Mouse (Mus musculus) regulatory T cell (primary cell): ENCODE data around the gene Kbtbd12.

Experiments
- in situ Hi-C: fragments of 300-600 bp; cut with MboI, MseI; formaldehyde crosslinking; loops from one replicate; pipeline ENCODE4 v1.15.1; 2025; ENCODE audit warnings: high pct_unique_total_duplicates

The Kbtbd12 gene

DNA sequence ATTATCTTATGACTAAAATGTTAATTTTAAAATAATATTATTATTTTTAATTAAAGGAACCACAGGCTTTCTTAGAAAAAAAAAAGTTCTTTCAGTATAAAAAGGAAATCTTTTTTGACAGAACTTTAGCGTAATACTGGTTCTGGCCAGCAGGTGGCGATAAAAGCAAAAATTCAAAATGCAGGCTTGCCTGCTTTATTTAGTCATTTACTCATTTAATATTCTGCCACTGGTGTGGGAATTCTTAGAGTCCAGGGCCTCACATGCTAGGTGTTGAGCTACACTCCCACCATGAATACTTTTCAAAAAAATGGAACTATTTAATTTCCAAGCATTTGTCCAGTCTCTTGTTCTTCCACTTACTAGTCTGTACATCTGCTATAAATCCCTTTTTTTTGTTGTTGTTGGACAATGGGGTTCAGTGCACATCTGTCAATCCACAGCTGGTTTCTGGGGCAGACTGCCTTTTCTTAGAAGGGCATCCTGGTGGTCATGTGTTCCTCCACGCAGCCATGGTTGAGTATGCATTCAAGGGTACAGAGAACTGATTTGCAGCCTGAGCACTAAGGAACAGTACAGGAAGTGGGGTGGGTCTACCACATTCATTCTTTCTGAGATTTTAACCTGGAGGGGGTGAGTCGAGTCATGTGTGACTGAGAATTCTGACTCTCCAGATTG, 88.5 kb downstream of the Kbtbd12 start:
- in situ Hi-C loops = no loop called here

GRCm38 (mm10) chr6:88548405-88549049, 89.2 kb downstream of the Kbtbd12 start:
- in situ Hi-C loops = no loop called here

GRCm38 (mm10) chr6:88545397-88545790, 92.4 kb downstream of the Kbtbd12 start:
- in situ Hi-C loops = no loop called here

- in situ Hi-C loops = no loop called here
Measured at GRCm38 (mm10) chr6:88544644-88545396, 92.9 kb downstream of the Kbtbd12 start.

GRCm38 (mm10) chr6:88544241-88544640, 93.5 kb downstream of the Kbtbd12 start:
- in situ Hi-C loops = no loop called here

- in situ Hi-C loops = no loop called here
Measured at GRCm38 (mm10) chr6:88540093-88540755, 97.5 kb downstream of the Kbtbd12 start.

DNA sequence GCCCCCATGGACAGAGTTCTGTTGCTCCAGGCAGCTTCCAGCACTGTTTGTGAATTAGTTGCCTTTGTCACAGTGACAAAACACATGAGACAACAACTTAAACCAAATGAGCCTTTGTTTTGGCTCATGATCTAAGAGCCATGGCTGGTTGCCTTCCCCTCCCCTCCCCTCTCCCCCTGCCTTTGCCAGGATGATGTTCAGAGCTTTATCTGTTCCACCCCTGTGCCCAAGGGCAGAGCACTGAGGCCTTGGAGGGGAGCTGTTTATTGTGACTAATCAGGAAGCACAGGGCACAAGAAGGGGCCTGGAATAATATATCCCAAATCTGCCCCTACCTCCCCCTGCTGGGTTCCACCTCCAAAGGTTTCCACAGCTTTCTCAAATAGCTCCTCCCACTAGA, 107.4 kb downstream of the Kbtbd12 start:
- in situ Hi-C loops = loop anchor here (5.0 kb wide), 1 partner anchor 72 kb away; no protein-coding TSS in a partner anchor

DNA sequence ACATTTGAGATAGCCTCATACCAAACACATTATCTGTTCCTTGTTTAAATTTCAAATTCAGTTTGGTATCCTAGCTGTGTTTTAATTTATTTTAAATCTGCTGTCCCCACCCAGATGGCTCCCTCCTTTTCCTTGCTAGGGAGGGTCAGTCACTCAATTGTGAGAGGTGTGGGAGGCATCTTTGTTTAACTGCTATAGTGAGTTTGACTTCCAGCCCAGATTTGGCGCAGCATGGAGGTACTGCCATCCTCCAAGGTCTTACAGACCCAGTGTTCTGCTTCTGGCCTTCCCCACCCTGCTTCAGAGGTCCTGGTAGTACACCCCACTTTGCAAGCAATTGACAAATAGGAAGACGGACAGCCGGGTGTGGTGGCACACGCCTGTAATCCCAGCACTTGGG, 113.7 kb downstream of the Kbtbd12 start:
- in situ Hi-C loops = no loop called here

DNA sequence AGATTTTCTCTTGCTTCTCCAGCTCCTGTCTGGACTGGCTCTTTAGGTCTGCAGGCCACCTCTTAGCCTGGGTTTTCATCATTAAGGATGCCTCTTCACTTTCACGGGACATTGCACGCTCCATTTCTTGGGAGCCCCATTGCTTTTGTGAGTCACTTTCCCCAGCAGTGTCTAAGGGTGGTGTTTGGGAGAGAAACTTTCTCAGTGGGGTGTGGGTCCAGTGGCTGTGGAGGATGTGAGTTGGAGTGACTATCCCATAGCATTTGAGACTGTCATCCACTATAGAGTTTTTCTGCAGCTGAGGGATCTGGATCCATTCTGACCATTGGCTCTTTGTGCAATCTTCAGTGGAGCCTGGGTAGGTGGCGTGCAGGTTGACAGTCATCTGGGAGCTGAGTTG, 114.3 kb downstream of the Kbtbd12 start:
- in situ Hi-C loops = no loop called here

DNA sequence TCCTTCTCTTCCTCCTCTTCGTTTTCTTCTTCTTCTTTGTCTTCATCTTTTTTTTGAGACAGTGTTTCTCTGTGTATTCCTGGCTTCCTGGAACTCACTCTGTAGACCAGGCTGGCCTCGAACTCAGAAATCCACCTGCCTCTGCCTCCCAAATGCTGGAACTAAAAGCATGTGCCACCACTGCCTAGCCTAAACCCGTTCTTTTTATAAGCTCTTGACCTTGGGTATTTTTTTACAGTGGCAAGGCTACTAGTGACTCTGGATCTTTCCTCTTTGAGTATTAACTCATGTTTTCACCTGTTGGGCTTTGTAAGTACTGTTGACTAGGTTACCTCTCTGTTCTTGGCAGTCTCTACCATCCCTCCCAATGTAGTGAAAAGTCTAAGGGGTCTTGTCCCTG, 114.7 kb downstream of the Kbtbd12 start:
- in situ Hi-C loops = no loop called here

DNA sequence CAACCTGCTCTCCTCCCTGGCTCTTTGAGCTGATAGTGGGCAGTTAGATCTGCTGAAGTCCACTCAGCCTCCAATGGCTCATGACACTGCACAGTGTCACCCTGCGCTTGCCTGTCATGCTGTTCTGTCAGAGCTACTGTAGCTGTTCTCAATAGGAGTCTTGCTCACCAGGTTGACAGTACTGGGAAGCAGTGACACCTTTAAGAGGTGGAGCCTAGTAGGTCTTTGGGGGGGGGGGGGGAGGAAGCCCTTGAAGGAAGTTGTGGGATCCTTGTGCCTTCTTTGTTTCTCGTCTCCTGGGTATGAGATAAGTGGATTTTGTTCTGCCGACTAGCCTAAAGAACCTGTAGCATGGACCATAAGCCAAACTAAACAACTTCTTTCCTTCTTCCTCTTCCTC, 115.1 kb downstream of the Kbtbd12 start:
- in situ Hi-C loops = no loop called here

- in situ Hi-C loops = no loop called here
Measured at GRCm38 (mm10) chr6:88521821-88522220, 115.9 kb downstream of the Kbtbd12 start.

- in situ Hi-C loops = no loop called here
Measured at GRCm38 (mm10) chr6:88518404-88519263, 119.1 kb downstream of the Kbtbd12 start, which contains the start of gene Sec61a1. Sec61a1 (minus strand) TSS chr6:88518905.

DNA sequence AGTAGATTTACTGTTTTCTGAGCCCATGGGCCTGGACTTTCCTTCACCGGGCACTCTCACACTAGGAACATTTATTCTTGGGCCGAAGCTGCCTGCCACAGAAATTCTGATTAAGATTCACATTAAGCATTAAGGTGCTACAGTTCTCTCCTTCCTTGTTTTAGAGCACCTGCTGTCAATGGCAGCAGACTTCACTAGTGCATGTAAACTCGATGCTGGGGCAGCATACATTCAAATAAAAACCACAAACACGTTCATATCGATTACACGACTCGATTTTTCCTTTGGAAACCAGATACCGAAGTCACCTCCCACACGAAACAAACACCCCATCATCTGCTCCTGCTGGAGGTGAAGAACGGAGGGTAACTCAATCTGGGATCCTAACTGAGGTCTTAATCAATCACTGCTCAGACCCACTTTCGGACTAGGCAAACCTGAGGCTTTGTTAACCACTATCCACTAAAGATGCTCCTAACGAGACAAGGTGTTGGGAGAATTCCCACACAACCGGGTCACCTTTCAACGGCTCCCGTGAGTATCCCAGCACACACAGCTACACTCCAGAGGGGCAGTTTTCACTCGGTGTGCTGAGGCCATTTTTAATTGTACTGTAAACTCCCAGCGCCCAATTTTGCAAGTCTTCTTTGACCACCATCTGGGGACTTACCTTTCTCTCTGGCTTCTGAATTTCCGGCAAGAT, 119.9 kb downstream of the Kbtbd12 start:
- in situ Hi-C loops = no loop called here

GRCm38 (mm10) chr6:88516667-88517066, 121.1 kb downstream of the Kbtbd12 start:
- in situ Hi-C loops = no loop called here

DNA sequence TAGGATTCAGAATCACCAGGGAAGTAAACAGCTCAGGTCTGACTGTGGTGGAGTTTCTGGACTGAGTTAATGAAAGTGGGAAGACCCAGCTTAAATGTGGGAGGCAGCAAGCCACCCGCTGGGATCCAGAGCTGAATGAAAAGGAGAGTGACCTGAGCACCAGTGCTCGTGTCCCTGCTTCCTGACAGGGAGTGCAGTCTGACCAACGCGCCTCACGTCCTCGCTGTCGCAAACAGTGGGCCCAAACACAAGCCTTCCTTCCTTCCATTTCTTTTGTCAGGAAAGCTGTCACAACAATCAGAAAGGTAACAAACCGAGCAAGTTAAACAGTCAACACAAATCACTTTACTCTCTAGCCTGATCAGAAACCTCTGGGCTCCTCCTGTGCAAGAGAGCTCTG, 121.8 kb downstream of the Kbtbd12 start:
- in situ Hi-C loops = no loop called here

DNA sequence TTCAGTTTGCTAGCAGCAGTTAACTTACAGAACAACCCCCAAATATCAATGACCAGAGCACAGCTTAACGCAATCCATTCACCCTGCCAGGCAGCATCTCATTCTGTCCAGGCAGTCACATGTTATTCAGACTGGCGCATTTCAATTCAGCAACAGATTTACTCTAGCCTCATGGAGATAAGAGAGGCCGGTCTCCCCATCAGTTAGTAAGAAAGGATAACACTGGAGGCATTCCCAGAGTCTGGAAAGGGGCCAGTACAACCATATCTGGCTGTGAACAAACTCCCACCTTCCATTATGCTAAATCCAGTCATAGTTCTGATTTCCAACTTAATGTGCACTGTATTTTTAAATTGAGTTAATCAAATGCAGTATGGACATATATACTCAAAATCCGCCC, 123.2 kb downstream of the Kbtbd12 start:
- in situ Hi-C loops = no loop called here

GRCm38 (mm10) chr6:88513984-88514383, 123.8 kb downstream of the Kbtbd12 start:
- in situ Hi-C loops = no loop called here

DNA sequence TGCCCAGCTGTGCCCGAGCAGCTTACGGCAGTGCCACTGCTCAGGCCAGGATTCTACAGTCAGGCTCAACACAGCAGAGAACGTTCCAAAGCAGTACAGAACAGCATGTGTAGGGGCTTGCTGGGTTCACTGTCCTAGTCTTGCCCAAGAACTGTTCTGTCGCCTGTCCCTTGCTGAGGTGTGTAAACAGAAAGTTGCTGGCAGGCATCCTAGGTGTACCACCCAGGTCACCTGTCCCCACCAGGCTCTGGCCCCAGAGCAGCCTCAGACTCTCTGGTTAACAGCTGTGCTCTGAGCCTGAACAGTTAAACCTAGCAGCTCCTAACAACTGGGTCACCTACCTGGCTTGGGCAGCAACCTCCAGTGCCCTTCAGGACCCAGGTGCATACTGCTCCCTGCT, 134.7 kb downstream of the Kbtbd12 start:
- in situ Hi-C loops = no loop called here
